Mouse (Mus musculus) forebrain, embryonic 16.5 days (tissue): ENCODE results near the gene Clns1a. TPM values are rescaled to one million over a fixed set of nuclear protein-coding genes. Genes with fewer than 3 reads are reported as not detected.

Experiments used
- ATAC-seq: fragments of 200-750 bp; cut with Nextera tagmentation; 2 replicates; pipeline ENCODE4 v1.8.0; 2017; ENCODE audit warnings: mild to moderate bottlenecking, moderate library complexity
- H3K27ac ChIP-seq: fragments of 300-500 bp; sonication (generic); 2 replicates; pipeline ENCODE4 v1.5.1; 2014; ENCODE audit warnings: low read length, control low read depth
- H3K27me3 ChIP-seq: fragments of 300-500 bp; sonication (generic); replicated peaks from 2 replicates; pipeline ENCODE4 v1.6.1; 2014; ENCODE audit warnings: low read length; ENCODE audit not compliant: control insufficient read depth, insufficient read depth
- H3K36me3 ChIP-seq: fragments of 300-500 bp; sonication (generic); 2 replicates; pipeline ENCODE4 v1.6.1; 2014; ENCODE audit not compliant: control insufficient read depth, insufficient read depth
- H3K4me1 ChIP-seq: fragments of 300-500 bp; sonication (generic); replicated peaks from 2 replicates; pipeline ENCODE4 v1.6.1; 2014; ENCODE audit warnings: low read length; ENCODE audit not compliant: control insufficient read depth, insufficient read depth
- H3K4me2 ChIP-seq: fragments of 300-500 bp; sonication (generic); 2 replicates; pipeline ENCODE4 v1.6.1; 2014; ENCODE audit warnings: mild to moderate bottlenecking, low read length, control low read depth
- H3K4me3 ChIP-seq: fragments of 300-500 bp; sonication (generic); replicated peaks from 2 replicates; pipeline ENCODE4 v1.5.1; 2014; ENCODE audit warnings: mild to moderate bottlenecking, low read length, control low read depth
- H3K9ac ChIP-seq: fragments of 300-500 bp; sonication (generic); replicated peaks from 2 replicates; pipeline ENCODE4 v1.6.1; 2014; ENCODE audit warnings: low read depth, low read length, control low read depth
- H3K9me3 ChIP-seq: fragments of 300-500 bp; sonication (generic); 2 replicates; pipeline ENCODE4 v1.6.1; 2016; ENCODE audit warnings: low read length; ENCODE audit not compliant: control insufficient read depth
- WGBS: fragments of 180-500 bp; shearing (Covaris S2); extraction: QIAGEN DNeasy Blood & Tissue Kit; methylation state at CpG from one replicate; pipeline ENCODE4 v1.1.7; 2014; 5-methylcytosine and 5-hydroxymethylcytosine counted together
- polyA plus RNA-seq: library from polyadenylated mRNA; unstranded; fragments of >200 nt; fragmentation: Nextera tagmentation; extraction: Ambion mirVana; gene quantifications from 2 replicates; pipeline ENCODE4 v1.2.1, GENCODE M21; 2015

The Clns1a gene
- polyA plus RNA-seq, 1 experiment from 2014 or later, result 213 TPM

DNA sequence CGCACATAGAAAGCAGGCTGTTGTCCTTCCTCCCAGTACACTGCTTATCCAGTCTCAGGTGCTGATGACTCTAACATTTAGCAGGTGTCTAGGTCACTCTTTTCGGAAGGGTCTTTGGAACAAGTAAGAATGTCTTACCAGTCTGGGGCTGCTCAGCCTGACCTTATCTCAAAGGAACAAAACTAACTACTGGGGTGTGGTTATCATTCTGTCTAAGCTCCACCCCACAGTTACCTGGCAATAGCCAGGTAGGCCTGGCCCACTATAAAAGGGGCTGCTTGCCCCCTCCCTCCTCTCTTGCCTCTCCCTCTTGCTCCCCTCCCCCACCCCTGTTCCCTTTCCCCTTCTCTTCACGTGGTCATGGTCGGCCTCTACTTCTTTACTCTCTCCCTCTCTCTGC is 72.6 kb downstream of the Clns1a start:
- no peak overlapping the region for H3K4me3 ChIP-seq
- ATAC-seq, result no peak

More for the DNA sequence above, 72.6 kb downstream of the Clns1a start:
- WGBS, result 75% methylated on average over 4 of the region's 4 CpGs
- no peak overlapping the region for H3K27ac ChIP-seq
- H3K27me3 ChIP-seq, result no peaks in the 10 kb centered on the region
- H3K4me2 ChIP-seq, result no peak overlapping the region
- peaks cover 2% of the 10 kb centered on the region; the same call in 1 of the 2 replicates for H3K4me1 ChIP-seq
- H3K9ac ChIP-seq, result no peak overlapping the region
- H3K9me3 ChIP-seq, result no peaks in the 10 kb centered on the region
- H3K36me3 ChIP-seq, result no peaks in the 10 kb centered on the region

Other genes with a start within 250 kb of the Clns1a start
- 1.9 and 2.2 TPM in 2 replicates for gene Kctd14, start 245.3 kb upstream of the Clns1a start, polyA plus RNA-seq
- gene Ints4, start 215.7 kb upstream of the Clns1a start, polyA plus RNA-seq, result 47.6 and 55.5 TPM in 2 replicates
- gene Aamdc, start 117.1 kb upstream of the Clns1a start, polyA plus RNA-seq, result 50.4 and 50.9 TPM in 2 replicates
- gene Rsf1, start 116.7 kb upstream of the Clns1a start, polyA plus RNA-seq, result 34.7 and 36.3 TPM in 2 replicates
- gene Aqp11, start 41.7 kb downstream of the Clns1a start, polyA plus RNA-seq, result 8.7 and 11.5 TPM in 2 replicates
- gene Pak1, start 91.9 kb downstream of the Clns1a start, polyA plus RNA-seq, result 147 TPM in 2 replicates
- not detected in 2 replicates for gene Gdpd4, start 223.3 kb downstream of the Clns1a start, polyA plus RNA-seq